Mouse (Mus musculus) CD8-positive naive resting alpha-beta T cell, adult 2 months (primary cell): Measurements from ENCODE around the gene Gtdc1.

Experiments used
- DNase-seq, 2 experiments: peaks; one replicate each; pipeline ENCODE4 v3.0.0; 2022; ENCODE audit warnings: low read depth in 2 of 2, low spot score in 2 of 2

Gtdc1 gene

GRCm38 (mm10) chr2:44791134-44791533 is 136.3 kb downstream of the Gtdc1 start:
- no peak for DNase-seq

GRCm38 (mm10) chr2:44782746-44783145 is 144.7 kb downstream of the Gtdc1 start:
- DNase-seq: no peak

- DNase-seq: no peak
These were observed 146.5 kb downstream of the Gtdc1 start for GRCm38 (mm10) chr2:44780961-44781360.

- no peak for DNase-seq
These were observed 163.6 kb downstream of the Gtdc1 start for GRCm38 (mm10) chr2:44763898-44764297.

GRCm38 (mm10) chr2:44736618-44737017 is 190.8 kb downstream of the Gtdc1 start:
- DNase-seq: no peak

GRCm38 (mm10) chr2:44721461-44721860 is 206.0 kb downstream of the Gtdc1 start:
- no peak for DNase-seq

- no peak for DNase-seq
These were observed 221.4 kb downstream of the Gtdc1 start for GRCm38 (mm10) chr2:44705883-44706615.

GRCm38 (mm10) chr2:44700276-44700675 is 227.2 kb downstream of the Gtdc1 start:
- DNase-seq: no peak

- no peak for DNase-seq
These were observed 231.0 kb downstream of the Gtdc1 start for GRCm38 (mm10) chr2:44696441-44696840.

GRCm38 (mm10) chr2:44693898-44694297 is 233.6 kb downstream of the Gtdc1 start:
- no peak for DNase-seq

- no peak for DNase-seq
These were observed 263.4 kb downstream of the Gtdc1 start for GRCm38 (mm10) chr2:44664049-44664448.

- DNase-seq: no peak
These were observed 267.6 kb downstream of the Gtdc1 start for GRCm38 (mm10) chr2:44659870-44660269.

GRCm38 (mm10) chr2:44659011-44659410 is 268.4 kb downstream of the Gtdc1 start:
- no peak for DNase-seq

GRCm38 (mm10) chr2:44648537-44648936 is 278.9 kb downstream of the Gtdc1 start:
- DNase-seq: no peak

- no peak for DNase-seq
These were observed 281.1 kb downstream of the Gtdc1 start for GRCm38 (mm10) chr2:44646398-44646797.

- DNase-seq: no peak
These were observed 288.1 kb downstream of the Gtdc1 start for GRCm38 (mm10) chr2:44639370-44639769.

GRCm38 (mm10) chr2:44638157-44638556 is 289.3 kb downstream of the Gtdc1 start:
- no peak for DNase-seq

- DNase-seq: no peak
These were observed 293.5 kb downstream of the Gtdc1 start for GRCm38 (mm10) chr2:44633971-44634370.

GRCm38 (mm10) chr2:44633064-44633463 is 294.4 kb downstream of the Gtdc1 start:
- no peak for DNase-seq

GRCm38 (mm10) chr2:44632584-44632983 is 294.9 kb downstream of the Gtdc1 start:
- no peak for DNase-seq

- DNase-seq: no peak
These were observed 296.4 kb downstream of the Gtdc1 start for GRCm38 (mm10) chr2:44631064-44631463.

- no peak for DNase-seq
These were observed 298.7 kb downstream of the Gtdc1 start for GRCm38 (mm10) chr2:44628778-44629177.

GRCm38 (mm10) chr2:44625154-44625553 is 302.3 kb downstream of the Gtdc1 start:
- DNase-seq: no peak
